Comparison of ENCODE assay signal across 20 mouse cellular contexts in genomic region chr11:117813867-117814266, GRCm38 (mm10). TPM values are rescaled to one million over a fixed set of nuclear protein-coding genes. Genes with fewer than 3 reads are reported as not detected.
DNase-seq lines count a peak whose midpoint lies in the region; ATAC-seq and TF ChIP-seq lines count a peak whose summit lies in the region.
"Had no signal": no experiment of that assay in that cellular context is flagged by ENCODE, and none has a peak within 500 bp of the region (broad histone marks: within the 10 kb centered on the region; RNA-seq: fewer than 3 reads in every experiment).

No protein-coding gene starts in this region.

- H3K9ac ChIP-seq in heart, adult 2 months (ENCODE audit: low read depth, low read length): no peak overlapping the region
- peak overlapping the region; percentile 45 for H3K9ac ChIP-seq in liver, embryonic 13.5 days
- H3K9ac ChIP-seq in CH12.LX (ENCODE audit: insufficient read depth, low read depth): no peak overlapping the region
- no peak overlapping the region for H3K9ac ChIP-seq in liver, embryonic 15.5 days
- no peak overlapping the region for H3K9ac ChIP-seq in stomach, postnatal 0 days (ENCODE audit: low read length)
- H3K9ac ChIP-seq: hindbrain, embryonic 12.5 days; neural tube, embryonic 12.5 days had no signal

- WGBS in heart, adult 2 months: 38% methylated on average over 5 of the region's 5 CpGs
- WGBS in liver, embryonic 13.5 days (ENCODE audit: insufficient replicate concordance): 52% methylated on average over 5 of the region's 5 CpGs
- 53% methylated on average over 5 of the region's 5 CpGs for WGBS in liver, embryonic 15.5 days (ENCODE audit: insufficient replicate concordance)
- WGBS in stomach, postnatal 0 days: 54% methylated on average over 5 of the region's 5 CpGs

- no peak for TF ChIP-seq CTCF in heart, adult 2 months (IDR thresholded peaks at IDR 0.05)
- no peak for TF ChIP-seq CTCF in CH12.LX (conservative IDR thresholded peaks at IDR 0.05 in 1 of 2, IDR thresholded peaks at IDR 0.05 in 1 of 2; ENCODE audit: low read depth in 2 of 2, low read length in 2 of 2)
- TF ChIP-seq CTCF in stomach, postnatal 0 days (IDR thresholded peaks at IDR 0.05; ENCODE audit: low read depth): no peak

- no peaks in the 10 kb centered on the region for H3K9me3 ChIP-seq in liver, embryonic 13.5 days (replicated peaks)
- H3K9me3 ChIP-seq in CH12.LX (replicated peaks; ENCODE audit: low read length): no peaks in the 10 kb centered on the region
- H3K9me3 ChIP-seq in liver, embryonic 15.5 days (replicated peaks): no peaks in the 10 kb centered on the region
- H3K9me3 ChIP-seq in stomach, postnatal 0 days (ENCODE audit: control insufficient read depth, low read length): no peaks in the 10 kb centered on the region
- H3K9me3 ChIP-seq: heart, embryonic 10.5 days; hindbrain, embryonic 12.5 days; neural tube, embryonic 12.5 days had no signal

- H3K4me3 ChIP-seq in heart, adult 2 months: no peak overlapping the region
- no peak overlapping the region for H3K4me3 ChIP-seq in liver, embryonic 13.5 days (replicated peaks)
- H3K4me3 ChIP-seq in CH12.LX (replicated peaks in 1 of 3; ENCODE audit: low read depth in 2 of 3, low read length in 2 of 3, poor library complexity in 1 of 3): no peak overlapping the region
- H3K4me3 ChIP-seq in liver, embryonic 15.5 days (replicated peaks): no peak overlapping the region
- H3K4me3 ChIP-seq in stomach, postnatal 0 days (ENCODE audit: low read depth, low read length): no peak overlapping the region
- H3K4me3 ChIP-seq: heart, embryonic 10.5 days; hindbrain, embryonic 12.5 days; neural tube, embryonic 12.5 days had no signal

- no peaks in the 10 kb centered on the region for H3K27me3 ChIP-seq in heart, adult 2 months (ENCODE audit: control insufficient read depth, insufficient read depth, low read length)
- no peaks in the 10 kb centered on the region for H3K27me3 ChIP-seq in liver, embryonic 13.5 days
- no peaks in the 10 kb centered on the region for H3K27me3 ChIP-seq in CH12.LX (replicated peaks)
- H3K27me3 ChIP-seq in liver, embryonic 15.5 days: no peaks in the 10 kb centered on the region
- H3K27me3 ChIP-seq in stomach, postnatal 0 days (ENCODE audit: control insufficient read depth, insufficient read depth, low read length): no peaks in the 10 kb centered on the region

- no peak for TF ChIP-seq EP300 in heart, adult 2 months (IDR thresholded peaks at IDR 0.05; ENCODE audit: insufficient read depth, low read depth, low read length)
- TF ChIP-seq EP300 in CH12.LX (IDR thresholded peaks at IDR 0.05; ENCODE audit: low read length): no peak
- TF ChIP-seq EP300 in stomach, postnatal 0 days (optimal IDR thresholded peaks at IDR 0.05): no peak

- peaks cover 2% of the 10 kb centered on the region for H3K79me2 ChIP-seq in heart, adult 2 months (replicated peaks; ENCODE audit: control insufficient read depth, insufficient read depth, low read length)
- peaks cover 67% of the 10 kb centered on the region for H3K79me2 ChIP-seq in CH12.LX (replicated peaks; ENCODE audit: control insufficient read depth, extremely low read depth, insufficient read depth, poor library complexity, severe bottlenecking)

- no peak overlapping the region for H3K4me2 ChIP-seq in liver, embryonic 13.5 days
- H3K4me2 ChIP-seq in CH12.LX (ENCODE audit: insufficient read depth, low read depth, poor library complexity, severe bottlenecking): no peak overlapping the region
- no peak overlapping the region for H3K4me2 ChIP-seq in liver, embryonic 15.5 days
- H3K4me2 ChIP-seq in stomach, postnatal 0 days (replicated peaks; ENCODE audit: low read depth): no peak overlapping the region
- H3K4me2 ChIP-seq: hindbrain, embryonic 12.5 days; midbrain, embryonic 11.5 days; neural tube, embryonic 12.5 days had no signal

- ATAC-seq in liver, embryonic 13.5 days (ENCODE audit: low read depth): no peak
- no peak for ATAC-seq in liver, embryonic 15.5 days (ENCODE audit: insufficient read depth)
- no peak for ATAC-seq in stomach, postnatal 0 days (ENCODE audit: low FRiP score, low TSS enrichment)

- no peak for TF ChIP-seq POLR2A in heart, adult 2 months (IDR thresholded peaks at IDR 0.05; ENCODE audit: insufficient read depth, low read depth, low read length)
- TF ChIP-seq POLR2A in CH12.LX (IDR thresholded peaks at IDR 0.05; ENCODE audit: low read depth, low read length): peak; percentile 33; the same call in 1 of the 2 replicates

- peak overlapping the region; percentile 72 for H3K27ac ChIP-seq in heart, adult 2 months
- peak overlapping the region; percentile 87 for H3K27ac ChIP-seq in liver, embryonic 13.5 days
- peak overlapping the region; percentile 9; the same call in 1 of the 2 replicates for H3K27ac ChIP-seq in CH12.LX (ENCODE audit: insufficient read depth, low read depth)
- peak overlapping the region; percentile 60 for H3K27ac ChIP-seq in liver, embryonic 15.5 days (replicated peaks)
- no peak overlapping the region for H3K27ac ChIP-seq in stomach, postnatal 0 days (replicated peaks)
- H3K27ac ChIP-seq: heart, embryonic 10.5 days; hindbrain, embryonic 12.5 days; neural tube, embryonic 12.5 days had no signal

- no peak for TF ChIP-seq RAD21 in CH12.LX (IDR thresholded peaks at IDR 0.05; ENCODE audit: low read depth, low read length)

- in situ Hi-C loops in CH12.LX (cut with MboI; ENCODE audit: low pct_ligation_motif_present, low pct_unique_long_range_greater_than_20kb, low sequenced_read_pairs): no loop called here

- dilution Hi-C loops in CH12.LX (cut with MboI; ENCODE audit: extremely low pct_ligation_motif_present, extremely low pct_unique_long_range_greater_than_20kb, low sequenced_read_pairs): no loop called here

- H3K36me3 ChIP-seq in heart, adult 2 months (ENCODE audit: control insufficient read depth, insufficient read depth, low read length): no peaks in the 10 kb centered on the region
- H3K36me3 ChIP-seq in liver, embryonic 13.5 days: peaks cover 81% of the 10 kb centered on the region
- H3K36me3 ChIP-seq in CH12.LX (replicated peaks in 1 of 2; ENCODE audit: control insufficient read depth in 1 of 2, insufficient read depth in 1 of 2, low read length in 1 of 2): peaks cover 74 to 76% of the 10 kb centered on the region in 2 experiments
- H3K36me3 ChIP-seq in liver, embryonic 15.5 days (replicated peaks): peaks cover 78% of the 10 kb centered on the region
- peaks cover 7% of the 10 kb centered on the region; the same call in 1 of the 2 replicates for H3K36me3 ChIP-seq in stomach, postnatal 0 days (ENCODE audit: control insufficient read depth, insufficient read depth, low read length)

- DNase-seq in heart, adult 2 months: no peak
- DNase-seq in heart, postnatal 36 days: no peak
- DNase-seq in liver, embryonic 13.5 days: no peak
- no peak for DNase-seq in liver
- DNase-seq in CH12.LX (ENCODE audit: extremely low read depth): no peak
- no peak for DNase-seq in stomach, postnatal 0 days (ENCODE audit: low spot score)
- DNase-seq: adrenal gland, postnatal 36 days; cerebellum, adult 11-12 months; cerebellum, postnatal 25 days; gastrocnemius, postnatal 25 days; kidney, adult 9 months; kidney, postnatal 25 days; right cerebral cortex, adult 18-20 months; thymus, adult 18-20 months; thymus, postnatal 4 days had no signal

- peaks cover 6% of the 10 kb centered on the region for H3K4me1 ChIP-seq in heart, adult 2 months (ENCODE audit: control insufficient read depth, insufficient read depth, low read length)
- peaks cover 81% of the 10 kb centered on the region for H3K4me1 ChIP-seq in liver, embryonic 13.5 days (replicated peaks)
- peaks cover 20 to 83% of the 10 kb centered on the region in 2 experiments for H3K4me1 ChIP-seq in CH12.LX (ENCODE audit: control insufficient read depth in 1 of 2, insufficient read depth in 2 of 2)
- peaks cover 82% of the 10 kb centered on the region for H3K4me1 ChIP-seq in liver, embryonic 15.5 days (replicated peaks)
- 0 out of 2 replicates have a peak, but pooled peaks cover 3% of the 10 kb centered on the region for H3K4me1 ChIP-seq in stomach, postnatal 0 days (replicated peaks; ENCODE audit: control insufficient read depth, insufficient read depth)

- intact Hi-C loops in heart, adult 2 months (cut with DNase I): no loop called here
- intact Hi-C loops in heart, postnatal 36 days (cut with DNase I): no loop called here

RNA-seq across cellular contexts. Expression of gene Gm20708, which starts 4.4 kb away (rescaled TPM):
- under 1 TPM; 0.44 to 0.48 TPM for total RNA-seq in heart, adult 2 months (2021)
- polyA plus RNA-seq in heart, adult 2 months (2012; rRNA removed): 0.57 and 0.79 TPM in 2 replicates
- 1 to 10 TPM in 1 of 2 experiments, not detected in 1; 1.1 TPM for total RNA-seq in heart, postnatal 36 days (2021)
- polyA plus RNA-seq in liver, embryonic 13.5 days (2015; fragmentation: Nextera tagmentation; extraction: Ambion mirVana): 0.30 TPM in 1 of 2 replicates, not detected in the other
- 0.59 and 1.0 TPM in 2 replicates for total RNA-seq in CH12.LX (2012; rRNA removed)
- total RNA-seq in CH12.LX (2014; rRNA removed): 0.50 TPM in 1 of 2 replicates, not detected in the other
- polyA plus RNA-seq in CH12.LX (2012; ENCODE audit: insufficient read length, low read depth): 0.80 and 1.6 TPM in 2 replicates
- 0.28 and 0.45 TPM in 2 replicates for polyA plus RNA-seq in liver, embryonic 15.5 days (2015; fragmentation: Nextera tagmentation; extraction: Ambion mirVana)
- polyA plus RNA-seq in stomach, postnatal 0 days (2015; fragmentation: Nextera tagmentation; extraction: Ambion mirVana): 0.18 and 0.24 TPM in 2 replicates
- polyA plus RNA-seq: neural tube, embryonic 12.5 days had no signal

RNA-seq across cellular contexts. Expression of gene Syngr2, which starts 4.4 kb away (rescaled TPM):
- total RNA-seq in heart, adult 2 months (2021): 100 to 1,000 TPM; 109 to 129 TPM
- polyA plus RNA-seq in heart, adult 2 months (2012; rRNA removed): 217 and 273 TPM in 2 replicates
- 100 to 1,000 TPM; 109 to 119 TPM for total RNA-seq in heart, postnatal 36 days (2021)
- polyA plus RNA-seq in liver, embryonic 13.5 days (2015; fragmentation: Nextera tagmentation; extraction: Ambion mirVana): 50.5 and 55.3 TPM in 2 replicates
- total RNA-seq in CH12.LX (2012; rRNA removed) (362 and 409 TPM in 2 replicates), CH12.LX (2014; rRNA removed) (395 and 553 TPM in 2 replicates)
- 513 and 654 TPM in 2 replicates for polyA plus RNA-seq in CH12.LX (2012; ENCODE audit: insufficient read length, low read depth)
- polyA plus RNA-seq in liver, embryonic 15.5 days (2015; fragmentation: Nextera tagmentation; extraction: Ambion mirVana): 49.2 and 54.7 TPM in 2 replicates
- polyA plus RNA-seq in stomach, postnatal 0 days (2015; fragmentation: Nextera tagmentation; extraction: Ambion mirVana): 165 and 183 TPM in 2 replicates

RNA-seq across cellular contexts. Expression of gene Afmid, which starts 11.9 kb away (rescaled TPM):
- total RNA-seq in heart, adult 2 months (2021): 1 to 10 TPM; 2.5 to 3.2 TPM
- 11.8 and 14.3 TPM in 2 replicates for polyA plus RNA-seq in heart, adult 2 months (2012; rRNA removed)
- total RNA-seq in heart, postnatal 36 days (2021): 1 to 10 TPM; 3.1 TPM
- polyA plus RNA-seq in liver, embryonic 13.5 days (2015; fragmentation: Nextera tagmentation; extraction: Ambion mirVana): 7.8 and 8.8 TPM in 2 replicates
- total RNA-seq in CH12.LX (2012; rRNA removed) (6.8 and 7.3 TPM in 2 replicates), CH12.LX (2014; rRNA removed) (5.0 and 5.7 TPM in 2 replicates)
- polyA plus RNA-seq in CH12.LX (2012; ENCODE audit: insufficient read length, low read depth): 7.1 and 7.5 TPM in 2 replicates
- 11.8 and 12.0 TPM in 2 replicates for polyA plus RNA-seq in liver, embryonic 15.5 days (2015; fragmentation: Nextera tagmentation; extraction: Ambion mirVana)
- 5.7 and 7.7 TPM in 2 replicates for polyA plus RNA-seq in stomach, postnatal 0 days (2015; fragmentation: Nextera tagmentation; extraction: Ambion mirVana)

RNA-seq across cellular contexts. Expression of gene Tk1, which starts 12.0 kb away (rescaled TPM):
- total RNA-seq in heart, adult 2 months (2021): 1 to 10 TPM; 1.9 to 2.0 TPM
- 3.0 and 3.7 TPM in 2 replicates for polyA plus RNA-seq in heart, adult 2 months (2012; rRNA removed)
- 1 to 10 TPM; 2.0 to 3.0 TPM for total RNA-seq in heart, postnatal 36 days (2021)
- polyA plus RNA-seq in liver, embryonic 13.5 days (2015; fragmentation: Nextera tagmentation; extraction: Ambion mirVana): 150 TPM in 2 replicates
- total RNA-seq in CH12.LX (2012; rRNA removed) (235 and 236 TPM in 2 replicates), CH12.LX (2014; rRNA removed) (146 and 149 TPM in 2 replicates)
- 158 and 179 TPM in 2 replicates for polyA plus RNA-seq in CH12.LX (2012; ENCODE audit: insufficient read length, low read depth)
- 136 and 138 TPM in 2 replicates for polyA plus RNA-seq in liver, embryonic 15.5 days (2015; fragmentation: Nextera tagmentation; extraction: Ambion mirVana)
- 47.1 and 58.0 TPM in 2 replicates for polyA plus RNA-seq in stomach, postnatal 0 days (2015; fragmentation: Nextera tagmentation; extraction: Ambion mirVana)

RNA-seq across cellular contexts. Expression of gene 6030468B19Rik, which starts 16.4 kb away (rescaled TPM):
- total RNA-seq in heart, adult 2 months (2021): not detected
- polyA plus RNA-seq in heart, adult 2 months (2012; rRNA removed): 0.16 TPM in 1 of 2 replicates, not detected in the other
- total RNA-seq in heart, postnatal 36 days (2021): not detected
- polyA plus RNA-seq in liver, embryonic 13.5 days (2015; fragmentation: Nextera tagmentation; extraction: Ambion mirVana): 78.8 and 85.7 TPM in 2 replicates
- total RNA-seq in CH12.LX (2012; rRNA removed) (0.46 and 0.93 TPM in 2 replicates), CH12.LX (2014; rRNA removed) (1.3 and 1.5 TPM in 2 replicates)
- 1.4 and 1.7 TPM in 2 replicates for polyA plus RNA-seq in CH12.LX (2012; ENCODE audit: insufficient read length, low read depth)
- polyA plus RNA-seq in liver, embryonic 15.5 days (2015; fragmentation: Nextera tagmentation; extraction: Ambion mirVana): 90.0 and 95.8 TPM in 2 replicates
- polyA plus RNA-seq in stomach, postnatal 0 days (2015; fragmentation: Nextera tagmentation; extraction: Ambion mirVana): 0.12 TPM in 1 of 2 replicates, not detected in the other
- total RNA-seq: adrenal gland, postnatal 36 days; gastrocnemius, postnatal 25 days had no signal
